Mouse (Mus musculus) intestine, embryonic 14.5 days (tissue): ENCODE data around the gene Myzap. TPM values are rescaled to one million over a fixed set of nuclear protein-coding genes. Genes with fewer than 3 reads are reported as not detected.

Experiments used
- ATAC-seq: fragments of 200-750 bp; cut with Nextera tagmentation; replicated peaks from 2 replicates; pipeline ENCODE4 v1.8.0; 2017; ENCODE audit warnings: low read depth, moderate number of reproducible peaks, moderate TSS enrichment, moderate library complexity; ENCODE audit not compliant: low FRiP score, low TSS enrichment
- DNase-seq: peaks from one replicate; pipeline ENCODE4 v3.0.0-alpha.2; 2018; ENCODE audit warnings: low spot score
- H3K27ac ChIP-seq: fragments of 300-500 bp; sonication (generic); 2 replicates; pipeline ENCODE4 v1.5.1; 2014; ENCODE audit warnings: low read depth, mild to moderate bottlenecking, control low read depth
- H3K27me3 ChIP-seq: fragments of 300-500 bp; sonication (generic); replicated peaks from 2 replicates; pipeline ENCODE4 v1.6.1; 2014; ENCODE audit warnings: low read length, control low read depth; ENCODE audit not compliant: control insufficient read depth, insufficient read depth
- H3K36me3 ChIP-seq: fragments of 300-500 bp; sonication (generic); 2 replicates; pipeline ENCODE4 v1.6.1; 2014; ENCODE audit warnings: low read length, control low read depth; ENCODE audit not compliant: control insufficient read depth, insufficient read depth
- H3K4me1 ChIP-seq: fragments of 300-500 bp; sonication (generic); replicated peaks from 2 replicates; pipeline ENCODE4 v1.6.1; 2014; ENCODE audit warnings: low read length, control low read depth, mixed read lengths; ENCODE audit not compliant: control insufficient read depth, insufficient read depth
- H3K4me2 ChIP-seq: fragments of 300-500 bp; sonication (generic); 2 replicates; pipeline ENCODE4 v1.6.1; 2014; ENCODE audit warnings: low read length
- H3K4me3 ChIP-seq: fragments of 300-500 bp; sonication (generic); 2 replicates; pipeline ENCODE4 v1.5.1; 2014; ENCODE audit warnings: low read depth, low read length, control low read depth, mixed read lengths
- H3K9ac ChIP-seq: fragments of 300-500 bp; sonication (generic); 2 replicates; pipeline ENCODE4 v1.6.1; 2014; ENCODE audit warnings: mild to moderate bottlenecking, low read length
- H3K9me3 ChIP-seq: fragments of 300-500 bp; sonication (generic); 2 replicates; pipeline ENCODE4 v1.6.1; 2016; ENCODE audit warnings: low read length, control low read depth; ENCODE audit not compliant: control insufficient read depth
- WGBS: fragments of 180-500 bp; shearing (Covaris S2); extraction: QIAGEN DNeasy Blood & Tissue Kit; methylation state at CpG from one replicate; pipeline ENCODE4 v1.1.7; 2014; 5-methylcytosine and 5-hydroxymethylcytosine counted together
- polyA plus RNA-seq: library from polyadenylated mRNA; unstranded; fragments of >200 nt; fragmentation: Nextera tagmentation; extraction: Ambion mirVana; gene quantifications from 2 replicates; pipeline ENCODE4 v1.2.1, GENCODE M21; 2014

Gene Myzap
- polyA plus RNA-seq, 1 experiment from 2014 or later: 10.1 TPM

DNA sequence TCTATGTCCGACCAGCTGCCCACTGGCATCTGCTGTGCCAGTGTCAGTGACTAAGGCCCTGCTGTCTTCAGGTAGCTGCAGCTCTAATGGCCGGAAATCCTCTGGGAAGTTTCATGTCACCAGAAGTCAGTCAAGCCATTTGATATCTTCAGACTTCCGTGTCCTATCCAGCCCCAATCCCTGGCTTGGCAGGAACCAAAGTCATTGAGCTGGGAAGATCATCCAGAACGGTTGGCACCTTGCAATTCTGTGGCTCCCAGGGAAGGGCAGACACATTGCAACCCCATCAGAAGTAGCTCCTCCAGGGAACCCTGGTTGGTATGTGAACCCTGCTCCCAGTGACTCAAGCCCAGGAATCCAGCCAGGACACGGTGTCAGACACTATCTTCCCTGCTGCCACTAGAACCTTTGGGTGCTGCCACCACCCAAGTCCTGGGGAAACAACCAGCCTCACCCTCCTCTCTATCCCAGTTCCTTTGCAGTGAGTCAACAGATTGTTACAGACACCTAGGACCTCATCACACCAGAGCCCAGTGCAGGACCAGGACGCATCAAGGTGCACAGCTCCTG, 18.3 kb downstream of the Myzap start:
- H3K36me3 ChIP-seq: no peaks in the 10 kb centered on the region
- 89% methylated on average over 6 of the region's 6 CpGs for WGBS
- no peak overlapping the region for H3K4me2 ChIP-seq
- no peaks in the 10 kb centered on the region for H3K9me3 ChIP-seq
- H3K4me3 ChIP-seq: no peak overlapping the region
- ATAC-seq (no peak), DNase-seq (no peak)
- no peak overlapping the region for H3K9ac ChIP-seq
- no peak overlapping the region for H3K27ac ChIP-seq
- H3K27me3 ChIP-seq: no peaks in the 10 kb centered on the region
- H3K4me1 ChIP-seq: 0 out of 2 replicates have a peak, but pooled peaks cover 3% of the 10 kb centered on the region

DNA sequence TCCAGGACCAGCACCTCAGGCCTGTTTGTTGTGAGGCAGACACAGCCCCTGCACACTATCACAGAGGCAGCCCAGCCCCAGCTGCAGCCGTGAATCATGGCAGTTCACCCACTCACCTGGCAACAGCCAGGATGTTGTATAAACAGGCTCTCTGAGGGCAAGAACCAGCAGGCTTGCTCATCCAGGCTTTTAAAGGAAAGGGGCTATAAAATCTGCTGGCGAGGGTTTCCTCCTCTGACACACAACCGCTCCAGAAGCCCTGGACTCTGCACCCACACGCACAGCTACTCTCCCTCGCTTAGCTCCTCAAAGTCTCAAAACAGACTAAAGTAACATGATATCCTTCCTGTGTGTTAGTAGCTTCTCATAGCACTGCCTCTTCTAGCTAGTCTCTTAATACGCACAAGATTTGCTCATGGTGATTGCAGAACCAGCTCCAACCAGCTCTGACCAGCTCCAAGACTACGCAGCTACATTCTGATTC, 21.0 kb downstream of the Myzap start:
- H3K9me3 ChIP-seq: no peaks in the 10 kb centered on the region
- 0 out of 2 replicates have a peak, but pooled peaks cover 10% of the 10 kb centered on the region for H3K4me1 ChIP-seq
- H3K27ac ChIP-seq: no peak overlapping the region
- no peak overlapping the region for H3K4me2 ChIP-seq
- no peak overlapping the region for H3K4me3 ChIP-seq
- DNase-seq (peak; percentile 58), ATAC-seq (peak; percentile 72; the same call in 1 of the 2 replicates)
- no peaks in the 10 kb centered on the region for H3K36me3 ChIP-seq
- H3K9ac ChIP-seq: 0 out of 2 replicates have a peak overlapping the region, but pooled peaks have one; percentile 10
- H3K27me3 ChIP-seq: no peaks in the 10 kb centered on the region
- 18% methylated on average over 7 of the region's 7 CpGs for WGBS

DNA sequence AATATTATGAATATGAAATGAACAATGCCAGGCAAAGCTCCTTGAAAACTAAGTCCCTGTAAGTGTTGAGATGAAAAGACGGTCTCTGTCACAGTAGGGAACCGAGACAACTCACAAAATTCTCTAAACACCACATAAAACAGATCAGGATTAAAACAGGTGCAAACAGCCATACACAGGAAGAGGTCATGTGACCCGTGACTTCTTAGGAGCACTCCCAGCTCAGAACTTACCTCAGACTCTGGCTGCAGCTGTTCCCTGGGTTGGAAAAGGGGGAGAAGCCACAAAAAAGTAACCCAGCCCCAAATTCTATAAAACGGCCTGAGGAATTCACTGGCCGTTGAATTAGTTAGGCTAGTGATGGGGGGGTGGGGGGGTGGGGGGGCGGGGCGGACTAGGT, 22.0 kb downstream of the Myzap start:
- Histone ChIP-seq H3K27ac (no peak overlapping the region), H3K9ac (no peak overlapping the region), H3K4me2 (no peak overlapping the region), H3K36me3 (no peaks in the 10 kb centered on the region), H3K4me1 (0 out of 2 replicates have a peak, but pooled peaks cover 10% of the 10 kb centered on the region), H3K4me3 (no peak overlapping the region), H3K9me3 (no peaks in the 10 kb centered on the region), H3K27me3 (no peaks in the 10 kb centered on the region)
- DNase-seq (no peak), ATAC-seq (no peak)
- 64% methylated on average over 7 of the region's 7 CpGs for WGBS

DNA sequence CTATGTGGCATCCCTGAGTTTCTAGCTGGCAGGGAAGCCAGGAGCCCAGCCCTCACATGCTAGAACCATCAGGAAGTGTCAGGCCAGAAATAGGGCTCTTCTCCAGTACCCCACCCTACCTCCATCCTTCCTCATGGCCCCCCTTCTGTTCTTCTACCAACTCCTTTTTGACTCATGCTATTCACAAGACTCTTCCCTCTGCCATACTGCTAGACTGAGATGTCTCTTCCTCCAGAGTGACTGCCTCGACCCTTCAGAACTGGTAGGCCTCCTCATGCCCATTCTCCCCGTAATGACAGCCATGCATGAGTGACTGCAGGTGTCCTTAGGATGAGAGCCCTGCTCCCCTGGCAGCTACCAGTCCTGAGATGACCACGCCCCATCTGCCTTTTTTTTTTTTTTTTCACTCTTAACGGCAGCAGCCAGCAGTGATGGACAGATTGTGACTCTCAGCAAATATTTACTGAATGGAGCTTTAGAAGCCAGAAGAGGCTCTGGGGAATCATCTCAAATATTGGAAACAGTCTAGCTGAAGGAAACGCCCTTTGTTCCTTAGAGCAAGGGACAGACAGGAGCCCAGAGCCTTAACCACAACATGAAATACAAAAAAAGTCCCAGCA, 23.7 kb downstream of the Myzap start:
- H3K27ac ChIP-seq: no peak overlapping the region

GRCm38 (mm10) chr9:71567391-71567790, 24.8 kb downstream of the Myzap start:
- Histone ChIP-seq H3K36me3 (no peaks in the 10 kb centered on the region), H3K9me3 (no peaks in the 10 kb centered on the region), H3K4me2 (no peak overlapping the region), H3K9ac (no peak overlapping the region), H3K4me3 (no peak overlapping the region), H3K27ac (no peak overlapping the region), H3K27me3 (no peaks in the 10 kb centered on the region), H3K4me1 (0 out of 2 replicates have a peak, but pooled peaks cover 10% of the 10 kb centered on the region)
- DNase-seq: no peak
- WGBS: 67% methylated on average over 3 of the region's 3 CpGs
- ATAC-seq: no peak

More for the DNA sequence above, 23.7 kb downstream of the Myzap start:
- no peaks in the 10 kb centered on the region for H3K27me3 ChIP-seq
- DNase-seq (no peak), ATAC-seq (no peak)
- 39% methylated on average over 5 of the region's 5 CpGs for WGBS
- H3K36me3 ChIP-seq: no peaks in the 10 kb centered on the region
- H3K9me3 ChIP-seq: no peaks in the 10 kb centered on the region
- no peak overlapping the region for H3K4me2 ChIP-seq
- H3K9ac ChIP-seq: no peak overlapping the region
- 0 out of 2 replicates have a peak, but pooled peaks cover 10% of the 10 kb centered on the region for H3K4me1 ChIP-seq
- no peak overlapping the region for H3K4me3 ChIP-seq

- no peak for ATAC-seq
- H3K4me3 ChIP-seq: no peak overlapping the region
- no peaks in the 10 kb centered on the region for H3K9me3 ChIP-seq
- 0 out of 2 replicates have a peak, but pooled peaks cover 10% of the 10 kb centered on the region for H3K4me1 ChIP-seq
- 43% methylated on average over 4 of the region's 4 CpGs for WGBS
- no peak overlapping the region for H3K27ac ChIP-seq
- H3K27me3 ChIP-seq: no peaks in the 10 kb centered on the region
- H3K4me2 ChIP-seq: no peak overlapping the region
- no peaks in the 10 kb centered on the region for H3K36me3 ChIP-seq
- no peak overlapping the region for H3K9ac ChIP-seq
- no peak for DNase-seq
Observed at GRCm38 (mm10) chr9:71566763-71567162, 25.4 kb downstream of the Myzap start.

DNA sequence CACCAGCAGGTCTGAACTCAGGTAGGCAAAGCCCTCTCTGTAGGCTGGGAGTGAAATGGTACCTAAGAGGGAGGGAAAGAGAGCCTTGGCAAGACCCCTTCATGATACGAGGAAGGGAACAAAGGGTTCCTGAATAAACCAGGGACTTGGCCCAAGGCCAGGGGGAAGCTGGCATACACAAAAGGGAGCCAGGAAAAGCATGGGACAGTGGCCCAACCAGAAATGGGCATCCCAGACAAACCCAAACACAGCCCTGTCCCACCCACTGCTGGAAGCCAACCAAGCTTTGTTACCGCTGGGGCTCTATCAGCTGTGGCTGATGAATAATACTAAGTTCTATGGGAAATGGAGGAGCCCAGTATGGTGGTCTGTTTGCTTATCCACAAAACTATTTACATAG, 34.4 kb downstream of the Myzap start:
- no peaks in the 10 kb centered on the region for H3K27me3 ChIP-seq

GRCm38 (mm10) chr9:71554001-71554400, 38.2 kb downstream of the Myzap start:
- no peak overlapping the region for H3K9ac ChIP-seq
- no peak overlapping the region for H3K4me3 ChIP-seq
- no peak for DNase-seq
- no peaks in the 10 kb centered on the region; the same call in 1 of the 2 replicates for H3K9me3 ChIP-seq
- no peak for ATAC-seq
- no peak overlapping the region for H3K4me2 ChIP-seq
- H3K27me3 ChIP-seq: no peaks in the 10 kb centered on the region
- no peaks in the 10 kb centered on the region for H3K36me3 ChIP-seq
- 98% methylated on average over 3 of the region's 3 CpGs for WGBS
- H3K4me1 ChIP-seq: no peaks in the 10 kb centered on the region
- no peak overlapping the region for H3K27ac ChIP-seq

More for the DNA sequence above, 34.4 kb downstream of the Myzap start:
- Histone ChIP-seq H3K4me1 (no peaks in the 10 kb centered on the region), H3K4me2 (no peak overlapping the region), H3K9me3 (no peaks in the 10 kb centered on the region; the same call in 1 of the 2 replicates), H3K9ac (no peak overlapping the region), H3K36me3 (no peaks in the 10 kb centered on the region), H3K4me3 (no peak overlapping the region), H3K27ac (no peak overlapping the region)
- WGBS: 52% methylated on average over 2 of the region's 2 CpGs
- ATAC-seq (no peak), DNase-seq (no peak)
